Mouse (Mus musculus) thymus, adult 2 months (tissue): ENCODE measurements around the gene Arl16.

Source experiments
- CTCF ChIP-seq: fragments of 200-500 bp; IDR thresholded peaks from 2 replicates; pipeline ENCODE4 v1.5.1; 2012; ENCODE audit warnings: mild to moderate bottlenecking, control low read depth, low read length, moderate library complexity, borderline replicate concordance; ENCODE audit not compliant: control insufficient read depth, poor library complexity, insufficient read depth; ENCODE audit errors: extremely low read depth
- POLR2A ChIP-seq: fragments of 200-500 bp; IDR thresholded peaks from 2 replicates; pipeline ENCODE4 v1.6.1; 2012; ENCODE audit warnings: mild to moderate bottlenecking, low read length, control low read depth, moderate library complexity; ENCODE audit not compliant: control insufficient read depth, poor library complexity, insufficient read depth; ENCODE audit errors: extremely low read depth

DNA sequence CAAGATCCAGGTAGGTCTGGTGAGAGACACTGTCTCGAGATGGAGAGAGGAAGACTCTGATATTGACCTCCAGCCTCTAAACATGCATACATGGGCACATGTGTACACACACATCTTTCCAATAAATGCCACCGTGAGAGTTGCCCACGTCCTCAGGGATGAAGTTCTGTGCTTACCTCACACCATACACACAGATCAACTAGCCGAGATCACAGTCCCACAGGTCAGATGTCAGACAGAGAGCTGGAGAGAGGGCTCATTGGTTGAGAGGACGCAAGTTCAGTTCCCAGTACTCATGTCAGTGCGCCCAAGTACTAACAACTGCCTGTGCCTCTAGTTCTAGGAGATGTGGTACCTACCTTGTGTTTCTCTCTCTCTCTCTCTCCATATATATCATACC is 33.6 kb upstream of the Arl16 start:
- no peak for TF ChIP-seq CTCF
- TF ChIP-seq POLR2A: no peak
